Mouse (Mus musculus): ENCODE data around the gene Lamb3.

Gene Lamb3

GRCm38 (mm10) chr1:193343853-193344252 is 136.4 kb downstream of the Lamb3 start:
- no peak for DNase-seq (ENCODE audit: low spot score)

GRCm38 (mm10) chr1:193344976-193345375 is 137.5 kb downstream of the Lamb3 start:
- DNase-seq (ENCODE audit: low spot score), result no peak

- DNase-seq (ENCODE audit: low spot score), result no peak
Measured at GRCm38 (mm10) chr1:193346908-193347307, 139.4 kb downstream of the Lamb3 start.

GRCm38 (mm10) chr1:193348261-193348962 is 140.9 kb downstream of the Lamb3 start:
- no peak for DNase-seq (ENCODE audit: low spot score)

- no peak for DNase-seq (ENCODE audit: low spot score)
Measured at GRCm38 (mm10) chr1:193349702-193350545, 142.4 kb downstream of the Lamb3 start.

- no peak for DNase-seq (ENCODE audit: low spot score)
Measured at GRCm38 (mm10) chr1:193350546-193350801, 143.0 kb downstream of the Lamb3 start.

- no peak for DNase-seq (ENCODE audit: low spot score)
Measured at GRCm38 (mm10) chr1:193351583-193351982, 144.1 kb downstream of the Lamb3 start.

GRCm38 (mm10) chr1:193359199-193359598 is 151.7 kb downstream of the Lamb3 start:
- no peak for DNase-seq (ENCODE audit: low spot score)

GRCm38 (mm10) chr1:193361181-193361580 is 153.7 kb downstream of the Lamb3 start:
- no peak for DNase-seq (ENCODE audit: low spot score)

GRCm38 (mm10) chr1:193362078-193362477 is 154.6 kb downstream of the Lamb3 start:
- DNase-seq (ENCODE audit: low spot score), result no peak

GRCm38 (mm10) chr1:193363801-193364231 is 156.3 kb downstream of the Lamb3 start:
- DNase-seq (ENCODE audit: low spot score), result no peak

- no peak for DNase-seq (ENCODE audit: low spot score)
Measured at GRCm38 (mm10) chr1:193368055-193368454, 160.6 kb downstream of the Lamb3 start.

GRCm38 (mm10) chr1:193369091-193369490 is 161.6 kb downstream of the Lamb3 start:
- DNase-seq (ENCODE audit: low spot score), result no peak

GRCm38 (mm10) chr1:193370096-193370495 is 162.6 kb downstream of the Lamb3 start, which contains the start of gene Camk1g:
Gene Camk1g (minus strand): TSS chr1:193370298.
- DNase-seq (ENCODE audit: low spot score), result no peak

GRCm38 (mm10) chr1:193373906-193374413 is 166.5 kb downstream of the Lamb3 start:
- DNase-seq (ENCODE audit: low spot score), result no peak

GRCm38 (mm10) chr1:193376478-193377134 is 169.1 kb downstream of the Lamb3 start:
- DNase-seq (ENCODE audit: low spot score), result no peak

GRCm38 (mm10) chr1:193379634-193380033 is 172.1 kb downstream of the Lamb3 start:
- no peak for DNase-seq (ENCODE audit: low spot score)

GRCm38 (mm10) chr1:193380877-193381276 is 173.4 kb downstream of the Lamb3 start:
- DNase-seq (ENCODE audit: low spot score), result no peak

- DNase-seq (ENCODE audit: low spot score), result no peak
Measured at GRCm38 (mm10) chr1:193381597-193382404, 174.3 kb downstream of the Lamb3 start.

GRCm38 (mm10) chr1:193382435-193382834 is 174.9 kb downstream of the Lamb3 start:
- DNase-seq (ENCODE audit: low spot score), result no peak

GRCm38 (mm10) chr1:193382841-193383462 is 175.5 kb downstream of the Lamb3 start:
- DNase-seq (ENCODE audit: low spot score), result no peak

Data from c-Kit-positive CD71-positive TER-119-positive erythroid progenitor cells, embryonic 14.5 days (primary cell).